Mouse (Mus musculus) hindbrain, embryonic 11.5 days (tissue): ENCODE measurements at regions not wholly inside any gene's neighbourhood (a gene's known extent, or its start where the extent isn't known, plus 50 kb on each side); places are given as distances from the start of the nearest gene placed in this dataset.
A peak's percentile ranks its signal among the peaks of the same experiment; 100 is the strongest.

ENCODE experiments used
- ATAC-seq: fragments of 200-750 bp; cut with Nextera tagmentation; 2 replicates; pipeline ENCODE4 v1.8.0; 2017; ENCODE audit warnings: mild to moderate bottlenecking, moderate TSS enrichment, moderate library complexity; ENCODE audit not compliant: low FRiP score
- DNase-seq: peaks from one replicate; pipeline ENCODE4 v3.0.0-alpha.2; 2015; ENCODE audit warnings: low spot score
- H3K27ac ChIP-seq: fragments of 300-500 bp; sonication (generic); 2 replicates; pipeline ENCODE4 v1.5.1; 2014; ENCODE audit warnings: mild to moderate bottlenecking, low read depth, low read length
- H3K27me3 ChIP-seq: fragments of 300-500 bp; sonication (generic); 2 replicates; pipeline ENCODE4 v1.6.1; 2014; ENCODE audit warnings: mild to moderate bottlenecking, low read length, moderate library complexity, mixed read lengths; ENCODE audit not compliant: control insufficient read depth, insufficient read depth
- H3K36me3 ChIP-seq: fragments of 300-500 bp; sonication (generic); 2 replicates; pipeline ENCODE4 v1.6.1; 2014; ENCODE audit warnings: mild to moderate bottlenecking, low read length, moderate library complexity, mixed read lengths; ENCODE audit not compliant: control insufficient read depth, insufficient read depth
- H3K4me1 ChIP-seq: fragments of 300-500 bp; sonication (generic); replicated peaks from 2 replicates; pipeline ENCODE4 v1.6.1; 2014; ENCODE audit warnings: low read length, mixed read lengths; ENCODE audit not compliant: control insufficient read depth, insufficient read depth
- H3K4me2 ChIP-seq: fragments of 300-500 bp; sonication (generic); replicated peaks from 2 replicates; pipeline ENCODE4 v1.6.1; 2014; ENCODE audit warnings: mild to moderate bottlenecking, low read depth, low read length
- H3K4me3 ChIP-seq: fragments of 300-500 bp; sonication (generic); 2 replicates; pipeline ENCODE4 v1.5.1; 2014; ENCODE audit warnings: low read depth, low read length
- H3K9ac ChIP-seq: fragments of 300-500 bp; sonication (generic); 2 replicates; pipeline ENCODE4 v1.6.1; 2014; ENCODE audit warnings: low read depth, low read length
- H3K9me3 ChIP-seq: fragments of 300-500 bp; sonication (generic); 2 replicates; pipeline ENCODE4 v1.6.1; 2016; ENCODE audit warnings: low read length; ENCODE audit not compliant: control insufficient read depth
- WGBS: fragments of 180-500 bp; shearing (Covaris S2); extraction: QIAGEN DNeasy Blood & Tissue Kit; methylation state at CpG from one replicate; pipeline ENCODE4 v1.1.7; 2014; 5-methylcytosine and 5-hydroxymethylcytosine counted together

- 13% methylated on average over 3 of the region's 3 CpGs for WGBS
- no peaks in the 10 kb centered on the region for H3K9me3 ChIP-seq
- H3K4me3 ChIP-seq: no peak overlapping the region
- H3K27me3 ChIP-seq: no peaks in the 10 kb centered on the region
- no peak for DNase-seq
- H3K9ac ChIP-seq: no peak overlapping the region
- no peak overlapping the region for H3K4me2 ChIP-seq
- H3K27ac ChIP-seq: 0 out of 2 replicates have a peak overlapping the region, but pooled peaks have one; percentile 30
- peak; percentile 29; the same call in 1 of the 2 replicates for ATAC-seq
- no peaks in the 10 kb centered on the region for H3K36me3 ChIP-seq
- no peaks in the 10 kb centered on the region for H3K4me1 ChIP-seq
These were observed 379.3 kb downstream of the Gm10295 start for GRCm38 (mm10) chr7:70972023-70972400.

- H3K27me3 ChIP-seq: no peaks in the 10 kb centered on the region
- WGBS: 4% methylated on average over 6 of the region's 6 CpGs
- no peak overlapping the region for H3K9ac ChIP-seq
- H3K4me1 ChIP-seq: no peaks in the 10 kb centered on the region
- ATAC-seq: peak; percentile 93
- DNase-seq: peak; percentile 73
- no peaks in the 10 kb centered on the region for H3K9me3 ChIP-seq
- no peak overlapping the region for H3K4me3 ChIP-seq
- no peak overlapping the region for H3K4me2 ChIP-seq
- peak overlapping the region; percentile 53 for H3K27ac ChIP-seq
- H3K36me3 ChIP-seq: no peaks in the 10 kb centered on the region
These were observed 379.8 kb downstream of the Gm10295 start for GRCm38 (mm10) chr7:70971323-70972022.

GRCm38 (mm10) chr7:70952318-70952959 is 398.8 kb downstream of the Gm10295 start:
- H3K9me3 ChIP-seq: no peaks in the 10 kb centered on the region
- DNase-seq (no peak), ATAC-seq (no peak)
- H3K4me3 ChIP-seq: no peak overlapping the region
- no peaks in the 10 kb centered on the region for H3K4me1 ChIP-seq
- H3K9ac ChIP-seq: no peak overlapping the region
- WGBS: 85% methylated on average over 4 of the region's 4 CpGs
- H3K4me2 ChIP-seq: no peak overlapping the region
- H3K36me3 ChIP-seq: no peaks in the 10 kb centered on the region
- H3K27ac ChIP-seq: no peak overlapping the region
- no peaks in the 10 kb centered on the region for H3K27me3 ChIP-seq

GRCm38 (mm10) chr7:70948281-70948680 is 403.0 kb downstream of the Gm10295 start:
- H3K4me3 ChIP-seq: no peak overlapping the region
- ATAC-seq: no peak
- DNase-seq: no peak
- no peak overlapping the region for H3K4me2 ChIP-seq
- H3K4me1 ChIP-seq: no peaks in the 10 kb centered on the region
- H3K9me3 ChIP-seq: no peaks in the 10 kb centered on the region
- no peaks in the 10 kb centered on the region for H3K27me3 ChIP-seq
- 85% methylated on average over 5 of the region's 5 CpGs for WGBS
- no peaks in the 10 kb centered on the region for H3K36me3 ChIP-seq
- no peak overlapping the region for H3K27ac ChIP-seq
- H3K9ac ChIP-seq: no peak overlapping the region

GRCm38 (mm10) chr7:70946260-70946659 is 405.0 kb downstream of the Gm10295 start:
- DNase-seq (no peak), ATAC-seq (no peak)
- Histone ChIP-seq H3K4me3 (no peak overlapping the region), H3K27ac (no peak overlapping the region), H3K27me3 (no peaks in the 10 kb centered on the region), H3K9me3 (no peaks in the 10 kb centered on the region), H3K36me3 (no peaks in the 10 kb centered on the region), H3K4me1 (no peaks in the 10 kb centered on the region), H3K4me2 (no peak overlapping the region), H3K9ac (no peak overlapping the region)
- WGBS: 70% methylated on average over 2 of the region's 2 CpGs

GRCm38 (mm10) chr7:70930911-70931310 is 420.4 kb downstream of the Gm10295 start:
- 11% methylated on average over 6 of the region's 6 CpGs for WGBS

GRCm38 (mm10) chr7:70929935-70930334 is 421.4 kb downstream of the Gm10295 start:
- Histone ChIP-seq H3K9me3 (no peaks in the 10 kb centered on the region), H3K4me2 (peak overlapping the region; percentile 24), H3K36me3 (no peaks in the 10 kb centered on the region), H3K4me3 (no peak overlapping the region), H3K4me1 (no peaks in the 10 kb centered on the region), H3K27ac (no peak overlapping the region), H3K27me3 (no peaks in the 10 kb centered on the region), H3K9ac (no peak overlapping the region)
- DNase-seq: peak; percentile 76
- 23% methylated on average over 11 of the region's 11 CpGs for WGBS
- peak; percentile 94 for ATAC-seq

More at GRCm38 (mm10) chr7:70930911-70931310, 420.4 kb downstream of the Gm10295 start:
- Histone ChIP-seq H3K27ac (no peak overlapping the region), H3K27me3 (no peaks in the 10 kb centered on the region), H3K9ac (no peak overlapping the region), H3K9me3 (no peaks in the 10 kb centered on the region), H3K4me2 (no peak overlapping the region), H3K4me3 (no peak overlapping the region), H3K36me3 (no peaks in the 10 kb centered on the region), H3K4me1 (no peaks in the 10 kb centered on the region)
- ATAC-seq (no peak), DNase-seq (peak; percentile 9)

GRCm38 (mm10) chr7:70928001-70928400 is 423.3 kb downstream of the Gm10295 start:
- Histone ChIP-seq H3K4me2 (no peak overlapping the region), H3K4me1 (no peaks in the 10 kb centered on the region), H3K27me3 (no peaks in the 10 kb centered on the region), H3K36me3 (no peaks in the 10 kb centered on the region), H3K4me3 (no peak overlapping the region), H3K27ac (no peak overlapping the region), H3K9ac (no peak overlapping the region), H3K9me3 (no peaks in the 10 kb centered on the region)
- ATAC-seq (peak; percentile 67), DNase-seq (peak; percentile 31)
- 59% methylated on average over 3 of the region's 3 CpGs for WGBS

- Histone ChIP-seq H3K4me2 (no peak overlapping the region), H3K4me1 (no peaks in the 10 kb centered on the region), H3K27me3 (no peaks in the 10 kb centered on the region), H3K27ac (no peak overlapping the region), H3K36me3 (no peaks in the 10 kb centered on the region), H3K9ac (no peak overlapping the region), H3K4me3 (no peak overlapping the region), H3K9me3 (no peaks in the 10 kb centered on the region)
- ATAC-seq: no peak
- 51% methylated on average over 4 of the region's 4 CpGs for WGBS
- no peak for DNase-seq
These were observed 434.3 kb downstream of the Gm10295 start for GRCm38 (mm10) chr7:70917016-70917415.
